Mouse (Mus musculus) ovary, postnatal 36 days (tissue): Measurements from ENCODE around the gene Btbd2.
A peak's percentile ranks its signal among the peaks of the same experiment; 100 is the strongest.

Experiments used
- DNase-seq: peaks from one replicate; pipeline ENCODE4 v3.0.0; 2022; ENCODE audit warnings: low spot score, mixed read lengths

Gene Btbd2

DNA sequence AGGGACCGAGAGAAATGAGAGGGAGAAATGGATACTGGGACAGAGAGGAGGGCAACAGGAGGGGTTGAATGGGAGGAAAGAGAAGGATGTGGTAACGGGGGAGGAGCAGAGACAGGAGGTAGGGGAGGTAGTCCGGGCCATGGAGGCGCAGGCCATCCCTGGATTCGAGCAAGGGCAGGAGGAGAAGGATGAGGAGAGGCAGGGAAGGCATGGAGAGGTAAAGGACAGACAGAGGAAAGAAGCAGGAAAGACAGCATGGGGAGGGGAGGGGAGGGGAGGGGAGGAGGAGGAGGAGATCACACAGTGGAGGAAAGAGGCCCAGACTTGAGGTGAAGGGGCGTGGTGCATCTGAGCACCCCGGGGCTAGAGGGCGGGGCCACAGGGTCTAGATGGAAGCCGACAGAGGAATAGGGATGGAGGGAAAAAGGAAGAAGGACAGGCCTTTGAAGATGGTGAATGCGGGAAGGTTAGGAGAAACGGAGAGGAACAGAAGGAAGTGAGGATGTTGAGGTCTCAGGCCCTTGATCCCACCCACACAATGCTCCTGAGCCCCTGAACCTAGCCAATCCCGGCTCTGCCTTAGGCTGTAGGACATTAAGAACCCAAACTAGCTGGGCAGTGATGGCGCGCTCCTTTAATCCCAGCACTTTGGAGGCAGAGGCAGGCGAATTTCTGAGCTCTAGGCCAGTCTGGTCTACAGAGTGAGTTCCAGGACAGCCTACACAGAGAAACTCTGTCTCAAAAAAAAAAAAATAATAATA is at the start of gene Btbd2:
Gene Btbd2 (minus strand): TSS at position 209 of the 761 bp plus-strand sequence.
- no peak for DNase-seq

DNA sequence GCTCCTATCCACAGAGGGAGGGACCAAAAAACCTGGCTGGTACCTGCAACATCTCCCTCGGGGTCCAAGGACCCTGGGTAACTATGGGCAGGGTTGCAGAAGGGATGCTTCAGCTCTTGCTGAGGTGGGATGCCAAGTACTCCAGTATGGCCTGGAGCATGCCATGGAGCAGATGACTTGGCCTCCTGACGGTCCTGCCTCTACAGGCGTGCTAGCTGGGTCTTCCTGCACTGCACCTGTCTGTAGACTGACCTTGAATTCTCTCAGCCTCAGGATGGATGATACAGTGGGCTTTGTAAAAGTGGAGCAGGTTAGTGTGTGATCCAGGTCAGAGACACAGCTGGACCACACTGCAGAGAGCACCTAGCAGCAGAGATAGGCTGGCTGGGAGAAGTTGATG is 48.6 kb upstream of the Btbd2 start:
- no peak for DNase-seq

DNA sequence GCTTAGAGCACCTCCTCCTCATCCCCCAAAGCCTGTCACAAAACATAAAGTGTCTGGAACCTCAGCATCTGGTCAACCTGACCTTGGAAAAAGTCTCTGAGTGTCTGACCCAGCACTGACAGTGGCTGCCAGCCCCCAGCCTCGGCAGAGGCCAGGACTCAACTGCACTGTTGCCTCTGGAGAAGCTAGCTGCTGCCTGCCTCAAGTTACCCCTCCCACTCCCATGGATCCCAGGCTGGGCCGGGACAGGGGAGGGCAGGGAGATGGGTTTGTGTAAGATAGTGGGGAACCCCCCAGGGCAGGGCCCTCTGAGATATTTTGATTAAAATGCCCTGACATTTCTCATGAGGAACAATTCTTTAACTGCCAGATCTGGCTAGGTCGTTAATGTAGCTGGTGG is 48.2 kb upstream of the Btbd2 start:
- no peak for DNase-seq

DNA sequence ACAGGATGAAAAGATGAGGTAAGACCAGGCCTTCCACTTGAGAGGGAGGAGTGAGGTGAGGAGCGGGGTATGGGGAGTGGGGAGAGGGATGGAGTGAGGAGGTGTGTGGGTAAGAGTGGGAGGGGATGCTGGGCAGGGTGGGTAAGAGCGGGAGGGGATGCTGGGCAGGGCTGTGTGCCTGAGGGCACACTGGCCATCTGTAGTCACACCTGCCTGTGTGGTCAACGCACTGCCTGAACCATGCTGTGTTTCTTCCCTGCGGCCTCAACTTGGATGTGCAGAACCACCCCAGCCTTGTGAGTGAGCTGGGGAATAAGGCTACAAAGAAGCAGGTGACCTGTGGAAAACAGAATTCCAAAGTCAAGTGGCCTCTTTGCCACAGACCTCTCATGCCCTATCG is 47.5 kb upstream of the Btbd2 start:
- no peak for DNase-seq

DNA sequence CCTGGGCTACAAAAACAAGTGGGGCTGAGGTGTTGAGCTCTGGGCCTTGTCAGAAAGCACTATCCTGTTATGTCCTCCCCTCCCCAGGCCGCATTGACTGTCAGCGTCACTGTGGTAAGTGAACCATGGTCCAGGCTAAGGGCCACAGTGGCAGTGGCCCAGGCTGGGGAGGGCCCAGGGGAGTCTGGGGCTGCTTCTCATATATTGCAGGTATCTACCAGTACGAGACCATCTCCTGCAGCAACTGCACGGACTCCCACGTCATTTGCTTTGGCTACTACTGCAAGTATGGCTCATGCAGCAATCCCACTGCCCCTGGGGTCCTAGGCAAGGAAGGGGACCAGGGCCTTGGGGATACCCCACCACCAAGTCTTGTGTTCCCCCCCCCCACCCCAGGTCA is 46.8 kb upstream of the Btbd2 start:
- no peak for DNase-seq

DNA sequence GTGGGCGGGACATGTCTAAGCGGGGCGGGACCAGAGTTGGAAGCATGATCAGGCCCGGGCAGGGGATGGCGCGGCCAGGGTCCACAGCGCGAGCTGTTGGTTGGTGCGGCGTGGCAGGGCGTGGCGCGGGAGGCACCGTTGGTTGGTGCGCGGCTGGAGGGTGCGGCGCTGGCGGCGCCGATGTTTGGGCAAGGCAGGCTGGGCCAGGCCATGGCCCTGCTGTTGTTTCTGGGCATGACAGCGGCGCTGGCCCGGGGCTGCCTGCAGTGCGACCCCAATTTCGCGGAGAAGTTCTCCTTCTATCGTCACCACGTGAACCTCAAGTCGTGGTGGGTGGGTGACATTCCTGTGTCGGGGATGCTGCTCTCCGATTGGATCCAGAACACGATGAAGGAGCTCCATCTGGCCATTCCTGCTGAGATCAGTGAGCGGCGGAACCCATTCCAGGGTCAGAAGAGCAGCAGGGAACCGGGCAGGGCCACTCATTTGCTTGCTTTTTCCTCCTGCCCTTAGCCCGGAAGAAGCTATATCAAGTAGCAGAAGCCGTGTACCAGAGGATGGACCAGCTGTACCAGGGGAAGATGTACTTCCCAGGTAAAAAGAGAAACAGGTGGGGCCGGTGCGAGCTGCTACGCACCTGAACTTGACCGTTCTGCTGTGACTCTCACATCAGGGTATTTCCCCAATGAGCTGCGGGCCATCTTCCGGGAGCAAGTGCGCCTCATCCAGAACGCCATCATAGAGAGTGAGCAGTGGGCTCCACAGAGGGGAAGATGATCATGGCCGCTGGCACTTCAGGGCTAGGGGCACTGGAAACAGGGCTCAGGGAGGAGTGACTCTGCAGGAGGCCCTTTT is 45.9 kb upstream of the Btbd2 start:
- DNase-seq, result peak; percentile 95

DNA sequence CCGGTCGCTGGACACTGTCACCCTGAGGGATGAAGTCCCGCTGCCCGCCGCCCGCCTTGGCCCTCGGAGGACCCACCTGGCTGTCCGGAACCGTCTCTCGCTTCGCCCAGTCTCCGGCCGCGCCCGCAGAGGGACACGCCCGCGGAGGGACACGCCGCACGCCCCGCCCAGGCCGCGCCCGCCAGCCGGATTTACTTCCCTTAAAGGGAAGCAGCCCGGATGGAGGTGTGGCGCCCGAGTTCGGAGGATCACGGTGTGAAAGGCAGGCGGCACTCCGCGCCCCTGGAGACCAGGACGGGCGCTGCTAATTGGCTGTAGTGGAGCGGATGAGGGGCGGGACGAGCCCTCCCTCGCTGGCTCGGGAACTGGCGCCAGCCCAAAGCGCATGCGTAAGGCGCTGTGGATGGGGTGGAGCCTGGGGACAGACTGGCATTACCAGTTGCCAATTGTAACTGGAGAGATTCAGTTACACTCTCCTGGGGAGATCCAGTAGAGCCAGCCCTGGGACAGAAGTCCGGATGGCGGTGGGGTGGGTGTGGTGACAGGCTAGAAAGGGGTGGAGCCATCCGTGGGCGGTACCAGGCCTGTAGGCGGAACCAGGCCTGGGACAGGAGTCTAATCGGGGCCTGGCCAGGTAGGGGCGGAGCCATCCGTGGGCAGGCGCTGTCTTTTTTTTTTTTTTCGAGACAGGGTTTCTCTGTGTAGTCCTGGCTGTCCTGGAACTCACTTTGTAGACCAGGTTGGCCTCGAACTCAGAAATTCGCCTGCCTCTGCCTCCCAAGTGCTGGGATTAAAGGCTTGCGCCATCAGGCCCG is 45.1 kb upstream of the Btbd2 start, which contains the start of the genes Mob3a and Izumo4:
Gene Mob3a (minus strand): TSS at position 257 of the 815 bp plus-strand sequence.
Gene Izumo4 (plus strand): TSS at position 464 of the 815 bp plus-strand sequence.
- DNase-seq, result peak; percentile 99

DNA sequence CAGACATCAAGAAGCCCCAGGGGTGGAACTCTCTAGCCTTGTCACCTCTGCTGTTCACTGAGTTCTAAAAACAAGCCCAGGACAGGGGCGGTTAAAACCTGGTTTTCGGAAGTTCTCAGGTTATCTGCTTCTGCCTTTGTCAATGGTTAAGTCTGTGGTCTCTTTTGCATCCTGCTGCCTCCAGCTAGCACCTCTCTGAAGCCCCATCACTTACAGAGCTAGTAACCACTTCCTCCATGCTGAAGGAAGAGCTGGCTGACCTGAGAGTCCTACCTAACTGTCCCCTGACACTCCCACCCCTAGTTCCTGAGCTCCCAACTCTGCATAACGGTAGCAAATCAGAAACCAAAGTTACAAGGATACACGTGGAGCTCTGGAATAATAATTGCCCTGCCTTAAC is 43.9 kb upstream of the Btbd2 start:
- no peak for DNase-seq

DNA sequence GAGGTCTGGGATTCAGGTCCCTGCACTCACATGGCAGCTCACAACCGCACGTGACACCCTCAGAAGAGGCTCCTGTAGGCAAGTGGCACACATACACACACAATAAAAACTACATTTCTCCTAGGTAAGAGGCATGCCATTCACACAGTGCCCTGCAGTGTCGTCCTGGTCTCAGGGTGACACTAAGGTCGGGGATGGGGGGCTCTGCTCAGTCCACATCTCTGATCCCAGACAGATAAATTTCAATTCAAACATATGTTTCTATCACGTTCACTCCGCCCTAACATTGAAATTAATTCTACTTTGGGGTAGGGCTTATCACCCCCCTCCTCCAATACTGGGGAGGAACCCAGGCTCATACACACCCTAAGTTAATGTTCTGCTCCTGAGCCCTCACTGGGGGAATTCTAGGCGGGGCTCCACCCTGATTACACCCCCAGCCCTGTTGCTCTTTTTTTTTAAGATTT is 43.2 kb upstream of the Btbd2 start:
- DNase-seq, result no peak

DNA sequence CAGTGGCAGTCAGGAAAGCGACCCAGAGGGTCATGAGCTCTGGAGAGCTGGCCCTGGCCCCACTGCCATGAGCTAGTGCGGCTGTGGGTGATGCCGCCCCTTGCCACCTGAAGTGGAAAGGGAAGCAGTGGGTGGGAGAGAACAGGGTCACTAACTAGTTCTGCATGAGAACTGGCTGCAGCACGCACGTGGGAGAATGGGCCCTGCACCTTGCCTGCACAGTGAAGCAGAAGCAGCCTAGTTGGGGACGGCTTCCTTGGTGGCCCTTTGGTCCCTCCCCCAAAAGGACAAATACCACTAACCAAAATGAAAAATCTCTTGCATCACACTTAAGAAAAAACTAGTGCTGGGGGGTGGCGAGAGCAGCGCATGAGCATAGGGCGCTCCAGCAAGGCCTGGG is 41.7 kb upstream of the Btbd2 start:
- DNase-seq, result no peak

DNA sequence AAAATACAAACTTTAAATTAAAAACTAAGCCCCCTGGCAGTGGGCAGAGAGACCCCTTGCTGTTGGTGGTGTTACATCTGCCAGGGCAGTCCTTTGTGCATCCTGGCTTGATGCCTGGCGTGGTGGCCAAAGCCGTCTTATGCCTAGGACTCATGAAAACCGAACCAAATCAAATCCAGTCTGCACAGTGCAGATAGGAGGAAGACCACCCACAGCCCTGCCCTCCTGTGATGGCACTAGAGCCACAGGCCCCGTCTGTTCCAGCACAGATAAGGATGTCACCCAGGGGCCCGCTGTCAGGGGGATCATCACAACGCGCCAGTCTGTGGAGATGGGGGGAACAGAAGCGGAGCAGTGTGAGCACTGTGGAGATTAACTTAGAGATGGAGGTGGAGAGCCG is 40.9 kb upstream of the Btbd2 start:
- DNase-seq, result no peak

DNA sequence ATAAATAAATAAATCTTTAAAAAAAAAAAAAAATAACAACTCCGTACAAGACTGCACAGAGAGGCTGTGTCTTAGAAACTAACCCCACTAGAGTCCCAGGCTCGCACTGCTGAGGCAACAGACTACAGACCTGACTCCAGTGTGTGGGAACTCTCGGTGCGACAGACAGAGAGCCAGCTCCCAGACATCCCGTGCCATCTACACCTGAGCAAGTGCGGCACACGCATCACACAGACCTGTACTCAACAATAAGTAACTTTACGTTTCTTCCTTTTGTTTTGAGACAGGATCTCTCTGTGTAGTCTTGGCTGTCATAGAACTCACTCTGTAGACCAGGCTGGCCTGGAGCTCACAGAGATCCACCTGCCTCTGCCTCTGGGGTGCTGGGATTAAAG is 40.5 kb upstream of the Btbd2 start:
- DNase-seq, result no peak

DNA sequence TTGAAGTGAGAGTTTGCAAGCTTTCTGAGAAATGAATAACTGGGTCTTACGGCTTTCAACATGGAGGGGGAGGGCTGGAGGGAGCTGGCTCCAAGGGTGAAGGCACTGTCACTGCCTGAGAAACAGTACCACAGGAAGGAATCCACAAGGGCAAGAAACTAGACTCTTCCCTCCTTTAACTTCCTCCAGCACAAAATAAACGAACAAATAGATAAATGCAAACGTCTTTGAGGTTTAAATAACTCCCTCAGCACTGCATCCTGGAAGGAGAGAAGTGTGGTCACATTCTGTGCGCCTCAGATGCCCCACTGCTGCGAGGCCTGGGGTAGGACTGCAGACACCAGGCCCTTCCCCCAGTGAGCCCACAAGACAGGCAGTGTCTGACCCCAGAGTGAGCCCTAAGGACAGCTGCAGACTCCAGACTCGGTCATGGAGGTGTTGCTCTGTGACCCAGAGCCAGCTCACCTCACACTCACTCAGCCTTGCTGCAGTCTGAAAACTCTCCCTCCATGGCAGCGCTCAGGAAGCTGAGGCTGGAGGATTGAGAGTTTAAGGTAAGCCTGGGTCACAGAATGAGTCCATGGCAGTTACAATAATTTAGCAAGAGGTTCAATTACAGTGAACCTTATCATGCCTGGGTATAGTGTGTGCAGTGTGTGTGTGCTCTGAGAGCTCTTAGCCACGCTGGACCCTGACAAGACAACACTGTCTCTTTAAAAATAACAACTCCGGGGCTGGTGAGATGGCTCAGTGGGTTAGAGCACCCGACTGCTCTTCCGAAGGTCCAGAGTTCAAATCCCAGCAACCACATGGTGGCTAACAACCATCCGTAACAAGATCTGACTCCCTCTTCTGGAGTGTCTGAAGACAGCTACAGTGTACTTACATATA is 39.9 kb upstream of the Btbd2 start:
- no peak for DNase-seq

DNA sequence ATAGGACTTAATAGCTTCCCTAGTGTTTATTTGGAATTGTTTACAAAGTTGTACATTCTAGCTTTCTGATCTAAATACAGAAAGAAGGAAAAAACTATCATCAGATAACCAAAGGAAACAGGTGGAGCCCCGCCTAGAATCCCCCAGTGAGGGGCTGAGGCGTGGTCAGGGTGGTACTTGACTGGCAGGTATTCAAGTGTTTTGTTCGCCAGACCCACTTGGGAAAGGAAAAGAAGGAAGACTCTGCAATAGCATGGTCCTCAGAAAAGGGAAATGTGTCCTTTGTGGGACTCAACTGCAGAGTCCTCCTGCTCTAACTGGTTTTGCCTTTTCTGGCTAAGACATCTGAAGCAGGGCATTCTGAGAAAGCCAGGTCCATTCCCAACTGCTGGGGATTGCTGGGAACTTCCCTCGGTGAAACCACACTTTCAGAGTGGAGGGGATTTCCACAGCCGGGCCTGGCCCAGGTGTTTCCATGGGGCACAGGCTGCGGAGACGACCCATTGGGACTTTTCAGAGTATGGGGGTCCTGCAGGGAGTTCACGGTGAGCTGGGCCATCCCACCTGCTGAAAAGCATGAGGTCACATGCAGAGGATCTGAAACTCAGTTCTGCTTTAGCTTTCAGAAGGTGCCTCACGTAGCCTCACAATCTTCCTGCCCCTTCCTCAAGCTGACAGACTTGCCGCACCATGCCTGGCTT is 39.1 kb upstream of the Btbd2 start:
- DNase-seq, result no peak

DNA sequence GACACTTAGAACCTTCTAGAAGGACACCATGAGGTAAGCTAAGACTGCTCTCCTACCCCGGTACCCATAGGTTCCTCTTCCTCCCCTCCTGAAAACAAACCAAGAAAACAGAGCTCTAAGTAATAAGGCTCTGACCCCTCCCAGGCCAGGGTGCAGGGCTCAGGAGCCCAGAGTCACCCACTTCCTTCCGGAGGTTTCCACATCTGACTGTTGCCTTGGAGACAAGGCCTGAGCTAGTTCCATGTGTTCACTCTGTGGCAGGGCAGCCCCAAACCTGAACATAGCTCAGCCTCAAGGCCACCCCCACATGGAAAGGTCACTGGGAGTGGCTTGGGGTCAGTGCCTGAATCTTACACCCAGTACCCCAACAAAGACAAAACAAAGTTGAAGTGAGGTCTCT is 38.3 kb upstream of the Btbd2 start:
- DNase-seq, result no peak

DNA sequence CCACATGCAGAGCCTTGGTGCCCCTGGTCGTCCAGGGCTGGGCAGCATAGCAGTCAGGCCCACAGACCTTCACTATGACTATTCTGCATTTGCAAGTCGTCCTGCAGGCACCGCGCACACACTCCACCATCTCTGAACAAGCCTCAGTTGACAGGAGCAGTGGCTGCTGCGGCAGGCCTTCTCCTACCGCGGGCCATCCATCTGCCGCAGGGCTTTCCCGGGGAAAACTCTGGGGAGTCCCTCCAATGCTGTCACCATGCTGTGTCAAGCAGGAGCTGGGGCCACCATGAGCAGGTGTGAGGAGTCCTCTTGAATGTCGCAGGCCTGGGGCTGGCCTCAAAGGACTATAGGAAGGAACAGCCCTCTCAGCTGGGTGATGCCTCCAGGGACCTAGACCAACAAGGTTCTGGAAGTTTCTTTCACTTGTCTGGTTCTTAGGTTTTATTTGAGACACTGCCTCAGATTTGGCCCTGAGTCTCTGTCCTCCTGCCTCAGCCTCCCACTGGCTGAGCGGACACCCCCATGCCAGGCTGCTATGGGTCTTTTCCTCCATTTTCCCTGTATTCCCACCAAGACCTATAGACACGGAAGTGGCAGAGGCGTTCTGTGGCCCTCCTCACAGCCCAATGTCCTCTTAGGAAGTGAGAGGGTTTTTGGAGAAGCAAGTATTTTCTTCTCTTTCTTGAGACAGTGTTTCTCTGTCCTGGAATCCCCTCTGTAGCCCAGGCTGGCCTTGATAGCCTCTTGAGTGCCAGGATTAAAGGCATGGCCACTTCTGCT is 37.5 kb upstream of the Btbd2 start:
- no peak for DNase-seq

DNA sequence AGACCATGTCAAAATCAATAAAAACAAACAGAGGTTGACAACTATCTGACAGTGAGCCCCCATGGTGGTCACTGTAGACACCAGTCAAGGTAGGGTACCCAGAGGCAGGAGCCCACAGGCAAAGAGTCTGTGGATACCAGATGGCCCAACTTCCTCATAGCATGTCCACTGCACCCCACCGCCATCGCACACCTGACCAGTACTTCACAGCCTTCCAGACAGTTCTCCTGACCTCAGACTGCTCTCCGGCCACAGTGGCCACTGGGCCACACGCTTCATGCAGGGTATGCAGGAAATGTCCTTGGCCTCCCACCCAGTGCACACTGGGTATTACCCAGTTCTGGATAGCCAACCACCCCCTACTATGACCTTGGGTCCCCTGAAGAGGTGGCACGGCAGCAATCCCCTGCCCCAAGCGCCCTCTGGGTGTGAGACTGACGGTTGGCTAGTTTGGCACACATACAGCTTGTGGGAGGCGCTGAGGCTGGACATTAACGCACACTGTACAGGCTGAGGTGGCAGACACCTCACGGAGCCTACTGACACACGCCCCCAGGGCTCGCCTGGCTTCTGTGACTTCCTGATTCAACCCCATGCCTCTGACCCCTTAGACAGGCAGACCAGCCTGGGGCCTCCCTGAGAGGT is 36.7 kb upstream of the Btbd2 start:
- no peak for DNase-seq

DNA sequence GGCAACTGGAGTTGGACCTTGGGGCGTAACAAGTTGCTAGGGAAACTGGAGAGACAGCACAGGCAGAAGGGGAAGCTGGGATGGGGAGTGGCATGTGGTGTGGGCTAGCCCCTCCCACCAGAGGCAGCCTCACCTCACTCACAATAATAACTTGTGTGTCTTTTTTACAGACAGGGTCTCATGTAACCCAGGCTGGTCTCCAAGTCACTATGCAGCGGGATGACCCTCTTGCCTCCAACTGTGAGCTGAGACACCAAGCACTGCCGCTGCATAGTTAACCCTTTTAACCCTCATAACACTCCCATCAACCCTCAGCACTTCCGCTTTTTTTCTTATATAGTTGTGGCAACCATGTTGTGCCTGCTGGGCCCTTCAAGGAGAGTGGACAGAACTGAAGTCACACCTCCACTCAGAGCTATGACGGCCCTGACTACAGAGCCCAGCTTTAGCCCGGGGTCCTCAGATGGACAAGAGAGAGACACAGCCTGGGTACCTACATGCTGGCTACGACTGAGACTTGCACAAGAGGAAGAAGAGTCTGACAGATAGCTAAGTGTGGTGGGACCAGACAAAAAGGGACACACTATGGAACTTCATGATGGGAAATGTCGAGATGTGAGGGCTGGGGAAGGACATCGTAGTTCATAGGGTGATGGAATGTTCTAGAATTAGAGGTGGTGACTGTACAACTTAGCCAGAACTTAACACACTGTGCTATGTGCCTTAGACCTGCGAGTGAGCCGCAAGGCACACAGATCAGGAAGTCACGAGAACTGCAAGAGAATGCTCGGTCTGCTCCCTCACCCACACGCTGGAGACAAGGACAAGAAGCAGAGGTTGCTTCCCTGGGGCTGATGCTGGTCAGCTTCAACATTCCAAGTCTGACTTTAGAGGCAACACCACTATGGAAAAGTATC is 35.6 kb upstream of the Btbd2 start:
- DNase-seq, result no peak
